Mouse (Mus musculus) right cerebral cortex, postnatal 10 days (tissue): ENCODE measurements at regions not wholly inside any gene's neighbourhood (a gene's known extent, or its start where the extent isn't known, plus 50 kb on each side); places are given as distances from the start of the nearest gene placed in this dataset.

ENCODE experiments used
- DNase-seq, 2 experiments: peaks; one replicate each; pipeline ENCODE4 v3.0.0; 2021; ENCODE audit warnings: low spot score in 2 of 2

DNA sequence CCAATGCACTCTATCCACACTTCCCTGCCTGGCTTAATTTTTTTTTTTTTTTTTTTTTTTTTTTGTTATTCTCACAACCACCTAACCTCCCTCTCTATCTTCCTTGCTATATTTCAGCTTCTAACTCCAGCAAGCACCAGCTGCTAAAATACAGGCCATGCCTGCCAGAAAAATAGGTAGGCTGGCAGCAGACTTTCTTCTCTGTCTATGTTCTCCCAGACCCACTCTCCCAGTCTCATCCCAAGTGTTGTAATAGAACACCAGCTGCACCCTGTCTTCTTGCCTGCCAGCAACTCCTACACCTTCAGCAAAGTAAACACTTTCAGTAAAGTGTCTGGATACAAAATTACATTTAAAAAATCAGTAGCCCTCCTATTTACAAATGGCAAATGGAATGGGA lies 1041.8 kb downstream of the Pcdh19 start:
- peak; percentile 17 to 25 for DNase-seq

DNA sequence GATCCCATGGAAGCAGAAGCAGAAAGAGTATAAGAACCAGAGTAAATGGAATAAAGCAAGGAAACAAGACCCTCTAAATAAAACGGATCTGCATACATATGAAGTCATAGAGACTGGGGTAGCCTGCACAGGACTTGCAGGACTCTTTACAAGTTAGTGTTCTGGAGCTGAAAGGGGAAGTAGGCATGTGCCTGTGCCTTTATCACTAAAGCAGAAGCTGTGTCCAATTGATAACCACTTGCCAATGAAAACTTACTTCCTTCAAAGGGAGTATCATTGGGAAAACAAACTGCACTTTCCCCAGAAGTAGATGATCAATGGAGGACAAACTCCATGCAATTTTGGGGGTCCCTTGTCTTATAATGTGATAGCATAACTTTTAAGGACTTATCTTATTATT lies 1091.9 kb downstream of the Pcdh19 start:
- DNase-seq, result no peak

DNA sequence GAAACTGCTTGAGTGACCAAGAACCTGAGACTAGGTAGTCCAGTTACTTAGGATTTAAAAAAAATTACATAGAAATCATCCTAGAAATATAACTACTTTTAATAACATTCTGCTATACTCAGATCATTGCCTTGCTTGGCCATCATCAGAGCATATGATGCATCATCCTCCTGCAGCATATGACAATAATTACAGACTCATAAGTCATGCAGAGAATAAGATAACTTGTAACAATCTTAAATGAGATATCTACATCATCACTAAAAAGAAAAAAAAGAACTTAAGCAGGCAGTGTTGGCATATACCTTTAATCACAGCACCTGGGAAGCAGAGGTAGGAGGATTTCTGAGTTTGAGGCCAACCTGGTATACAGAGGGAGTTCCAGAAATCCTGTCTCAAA lies 1092.4 kb downstream of the Pcdh19 start:
- DNase-seq, result no peak

DNA sequence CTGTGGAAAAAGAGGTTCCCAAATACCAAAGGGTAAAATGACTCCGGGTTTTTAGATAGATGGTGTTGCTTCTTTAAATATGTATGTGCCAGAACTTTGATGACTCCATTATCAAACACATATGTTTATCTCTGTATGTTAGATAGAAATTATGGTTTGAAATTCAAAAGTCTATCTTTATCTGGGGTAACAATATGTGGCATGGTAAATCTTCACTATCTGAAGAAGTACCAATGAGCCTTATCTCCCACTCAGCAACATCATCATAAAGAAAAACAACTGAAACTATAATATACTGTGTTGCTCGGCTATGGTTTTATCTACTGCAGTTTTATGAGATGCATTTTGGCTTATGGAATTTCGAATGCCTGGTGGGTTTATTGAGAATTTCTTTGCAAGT lies 1114.7 kb downstream of the Pcdh19 start:
- no peak for DNase-seq
